ENCODE assay signal across 8 mouse cellular contexts in genomic region chr17:13830636-13831341, GRCm38 (mm10).
DNase-seq lines count a peak whose midpoint lies in the region; ATAC-seq and TF ChIP-seq lines count a peak whose summit lies in the region.

No protein-coding gene starts in this region.

- WGBS in heart, embryonic 10.5 days, result 74% methylated on average over 1 of the region's 1 CpGs
- WGBS in hindbrain, postnatal 0 days, result 86% methylated on average over 1 of the region's 1 CpGs

- ATAC-seq in hindbrain, postnatal 0 days, result peak; percentile 75
- ATAC-seq in activated CD4-positive, CD25-positive, alpha-beta regulatory T cell, adult 4 months, result no peak

- peak; percentile 71 for DNase-seq in heart, adult 8-10 months (ENCODE audit: low spot score)
- no peak for DNase-seq in heart, embryonic 10.5 days (ENCODE audit: low spot score)
- peak; percentile 41 for DNase-seq in ES-CJ7 (ENCODE audit: low read depth, low spot score)
- DNase-seq in cerebellum, adult 9-11 months, result peak; percentile 57
- DNase-seq in hindbrain, postnatal 0 days (ENCODE audit: low spot score), result peak; percentile 89
- DNase-seq in lung, postnatal 10 days, result peak; percentile 74
- no peak for DNase-seq in thymus, postnatal 36 days

- H3K4me2 ChIP-seq in hindbrain, postnatal 0 days (ENCODE audit: low read depth, low read length), result no peak overlapping the region

- no peak overlapping the region for H3K9ac ChIP-seq in hindbrain, postnatal 0 days (replicated peaks; ENCODE audit: low read length)

- no peaks in the 10 kb centered on the region for H3K9me3 ChIP-seq in heart, embryonic 10.5 days
- no peaks in the 10 kb centered on the region for H3K9me3 ChIP-seq in hindbrain, postnatal 0 days (ENCODE audit: low read length)

- H3K4me1 ChIP-seq in heart, embryonic 10.5 days, result no peaks in the 10 kb centered on the region
- H3K4me1 ChIP-seq in hindbrain, postnatal 0 days (ENCODE audit: insufficient read depth, low read length), result no peaks in the 10 kb centered on the region

- TF ChIP-seq CTCF in hindbrain, postnatal 0 days (IDR thresholded peaks at IDR 0.05; ENCODE audit: low read depth), result peak; percentile 81

- H3K27me3 ChIP-seq in heart, embryonic 10.5 days (ENCODE audit: insufficient read depth, poor library complexity, severe bottlenecking), result no peaks in the 10 kb centered on the region
- no peaks in the 10 kb centered on the region for H3K27me3 ChIP-seq in hindbrain, postnatal 0 days (ENCODE audit: insufficient read depth, low read length)

- peaks cover 71% of the 10 kb centered on the region for H3K36me3 ChIP-seq in heart, embryonic 10.5 days
- H3K36me3 ChIP-seq in hindbrain, postnatal 0 days (ENCODE audit: insufficient read depth, low read length), result peaks cover 21% of the 10 kb centered on the region

- no peak overlapping the region for H3K4me3 ChIP-seq in heart, embryonic 10.5 days
- H3K4me3 ChIP-seq in hindbrain, postnatal 0 days (ENCODE audit: low read length), result no peak overlapping the region

- no peak overlapping the region for H3K27ac ChIP-seq in heart, embryonic 10.5 days
- H3K27ac ChIP-seq in hindbrain, postnatal 0 days, result no peak overlapping the region

Comparison
In these comparisons a context has a peak if more than half of its experiments do, and no peak if none do; other contexts are left out.
1. DNase-seq: peak in heart, adult 8-10 months (single experiment), ES-CJ7 (single experiment), cerebellum, adult 9-11 months (single experiment), hindbrain, postnatal 0 days (single experiment) and lung, postnatal 10 days (single experiment); none in heart, embryonic 10.5 days (single experiment) and thymus, postnatal 36 days (0 of 2).